In genomic region chr7:45832428-45832827, GRCm38 (mm10) we compare ENCODE assay signal across 8 mouse cellular contexts. TPM values are rescaled to one million over a fixed set of nuclear protein-coding genes. Genes with fewer than 3 reads are reported as not detected.
DNase-seq lines count a peak whose midpoint lies in the region; ATAC-seq and TF ChIP-seq lines count a peak whose summit lies in the region.

No protein-coding gene starts in this region.

- H3K4me2 ChIP-seq in heart, embryonic 15.5 days: peak overlapping the region; percentile 67
- peak overlapping the region; percentile 61 for H3K4me2 ChIP-seq in embryonic facial prominence, embryonic 13.5 days
- H3K4me2 ChIP-seq in hindbrain, postnatal 0 days (ENCODE audit: low read depth, low read length): peak overlapping the region; percentile 36; the same call in 1 of the 2 replicates
- peak overlapping the region; percentile 42 for H3K4me2 ChIP-seq in midbrain, embryonic 15.5 days

- H3K4me1 ChIP-seq in heart, embryonic 15.5 days (replicated peaks): peaks cover 27% of the 10 kb centered on the region
- peaks cover 26% of the 10 kb centered on the region for H3K4me1 ChIP-seq in embryonic facial prominence, embryonic 13.5 days
- 0 out of 2 replicates have a peak, but pooled peaks cover 4% of the 10 kb centered on the region for H3K4me1 ChIP-seq in hindbrain, postnatal 0 days (ENCODE audit: insufficient read depth, low read length)
- peaks cover 28% of the 10 kb centered on the region for H3K4me1 ChIP-seq in midbrain, embryonic 15.5 days

- H3K27ac ChIP-seq in heart, embryonic 15.5 days: no peak overlapping the region
- H3K27ac ChIP-seq in embryonic facial prominence, embryonic 13.5 days: no peak overlapping the region
- no peak overlapping the region; the same call in 1 of the 2 replicates for H3K27ac ChIP-seq in hindbrain, postnatal 0 days
- no peak overlapping the region for H3K27ac ChIP-seq in midbrain, embryonic 15.5 days

- intact Hi-C loops in heart, postnatal 36 days (cut with DNase I): no loop called here

- H3K27me3 ChIP-seq in heart, embryonic 15.5 days: peaks cover 55% of the 10 kb centered on the region
- peaks cover 63% of the 10 kb centered on the region for H3K27me3 ChIP-seq in embryonic facial prominence, embryonic 13.5 days
- peaks cover 21% of the 10 kb centered on the region for H3K27me3 ChIP-seq in hindbrain, postnatal 0 days (ENCODE audit: insufficient read depth, low read length)
- H3K27me3 ChIP-seq in midbrain, embryonic 15.5 days (replicated peaks): peaks cover 44% of the 10 kb centered on the region

- no peak overlapping the region for H3K9ac ChIP-seq in heart, embryonic 15.5 days
- H3K9ac ChIP-seq in embryonic facial prominence, embryonic 13.5 days: peak overlapping the region; percentile 67
- H3K9ac ChIP-seq in hindbrain, postnatal 0 days (replicated peaks; ENCODE audit: low read length): no peak overlapping the region
- H3K9ac ChIP-seq in midbrain, embryonic 15.5 days: no peak overlapping the region

- DNase-seq in heart, postnatal 36 days: no peak
- no peak for DNase-seq in hindbrain, postnatal 0 days (ENCODE audit: low spot score)
- DNase-seq in spleen, postnatal 36 days (ENCODE audit: low spot score in 2 of 2): no peak
- DNase-seq in cerebellum, postnatal 14 days: no peak

- H3K9me3 ChIP-seq in heart, embryonic 15.5 days (replicated peaks): no peaks in the 10 kb centered on the region
- no peaks in the 10 kb centered on the region for H3K9me3 ChIP-seq in embryonic facial prominence, embryonic 13.5 days
- no peaks in the 10 kb centered on the region for H3K9me3 ChIP-seq in hindbrain, postnatal 0 days (ENCODE audit: low read length)
- no peaks in the 10 kb centered on the region for H3K9me3 ChIP-seq in midbrain, embryonic 15.5 days

- 9% methylated on average over 30 of the region's 30 CpGs for WGBS in heart, embryonic 15.5 days
- 9% methylated on average over 30 of the region's 30 CpGs for WGBS in embryonic facial prominence, embryonic 13.5 days
- 16% methylated on average over 29 of the region's 30 CpGs for WGBS in hindbrain, postnatal 0 days
- WGBS in midbrain, embryonic 15.5 days: 12% methylated on average over 30 of the region's 30 CpGs

- H3K4me3 ChIP-seq in heart, embryonic 15.5 days: peak overlapping the region; percentile 41
- peak overlapping the region; percentile 46 for H3K4me3 ChIP-seq in embryonic facial prominence, embryonic 13.5 days
- peak overlapping the region; percentile 20; the same call in 1 of the 2 replicates for H3K4me3 ChIP-seq in hindbrain, postnatal 0 days (ENCODE audit: low read length)
- H3K4me3 ChIP-seq in midbrain, embryonic 15.5 days: peak overlapping the region; percentile 31

- H3K36me3 ChIP-seq in heart, embryonic 15.5 days: peaks cover 20% of the 10 kb centered on the region
- H3K36me3 ChIP-seq in embryonic facial prominence, embryonic 13.5 days: peaks cover 19% of the 10 kb centered on the region
- peaks cover 12% of the 10 kb centered on the region for H3K36me3 ChIP-seq in hindbrain, postnatal 0 days (ENCODE audit: insufficient read depth, low read length)
- peaks cover 7% of the 10 kb centered on the region; the same call in 1 of the 2 replicates for H3K36me3 ChIP-seq in midbrain, embryonic 15.5 days (replicated peaks)

- TF ChIP-seq CTCF in hindbrain, postnatal 0 days (IDR thresholded peaks at IDR 0.05; ENCODE audit: low read depth): no peak

- ATAC-seq in heart, embryonic 15.5 days (replicated peaks; ENCODE audit: insufficient number of reproducible peaks, insufficient read depth, low FRiP score, low read depth): no peak
- ATAC-seq in embryonic facial prominence, embryonic 13.5 days (ENCODE audit: insufficient number of reproducible peaks, insufficient read depth, low FRiP score, low TSS enrichment, low read depth): no peak
- ATAC-seq in hindbrain, postnatal 0 days: no peak
- ATAC-seq in midbrain, embryonic 15.5 days (replicated peaks): no peak
- ATAC-seq in CD4-positive, CD25-positive, alpha-beta regulatory T cell, adult 4 months: no peak

RNA-seq across cellular contexts. Expression of gene Grwd1, which starts 1.7 kb away (rescaled TPM):
- polyA plus RNA-seq in heart, embryonic 15.5 days (2015; fragmentation: Nextera tagmentation; extraction: Ambion mirVana): 29.1 and 38.8 TPM in 2 replicates
- total RNA-seq in heart, postnatal 36 days (2021): 10 to 100 TPM; 11.5 to 11.6 TPM
- polyA plus RNA-seq in embryonic facial prominence, embryonic 13.5 days (2015; fragmentation: Nextera tagmentation; extraction: Ambion mirVana): 62.7 and 74.0 TPM in 2 replicates
- 29.1 and 34.6 TPM in 2 replicates for total RNA-seq in hindbrain, postnatal 0 days (2014; rRNA removed)
- polyA plus RNA-seq in hindbrain, postnatal 0 days (2015; fragmentation: Nextera tagmentation; extraction: Ambion mirVana): 44.6 and 48.6 TPM in 2 replicates
- polyA plus RNA-seq in midbrain, embryonic 15.5 days (2015; fragmentation: Nextera tagmentation; extraction: Ambion mirVana): 40.5 and 44.2 TPM in 2 replicates
- 10 to 100 TPM; 26.2 to 36.3 TPM for polyA plus RNA-seq in CD4-positive, CD25-positive, alpha-beta regulatory T cell, adult 4 months (2017; shearing (Covaris generic))

RNA-seq across cellular contexts. Expression of gene Kcnj14, which starts 7.8 kb away (rescaled TPM):
- polyA plus RNA-seq in heart, embryonic 15.5 days (2015; fragmentation: Nextera tagmentation; extraction: Ambion mirVana): 0.37 and 0.44 TPM in 2 replicates
- under 1 TPM; 0.67 to 0.98 TPM for total RNA-seq in heart, postnatal 36 days (2021)
- polyA plus RNA-seq in embryonic facial prominence, embryonic 13.5 days (2015; fragmentation: Nextera tagmentation; extraction: Ambion mirVana): 2.2 TPM in 2 replicates
- 0.97 and 1.4 TPM in 2 replicates for total RNA-seq in hindbrain, postnatal 0 days (2014; rRNA removed)
- 0.89 and 1.2 TPM in 2 replicates for polyA plus RNA-seq in hindbrain, postnatal 0 days (2015; fragmentation: Nextera tagmentation; extraction: Ambion mirVana)
- 1.1 TPM in 2 replicates for polyA plus RNA-seq in midbrain, embryonic 15.5 days (2015; fragmentation: Nextera tagmentation; extraction: Ambion mirVana)
- not detected for polyA plus RNA-seq in CD4-positive, CD25-positive, alpha-beta regulatory T cell, adult 4 months (2017; shearing (Covaris generic))

RNA-seq across cellular contexts. Expression of gene Cyth2, which starts 18.0 kb away (rescaled TPM):
- polyA plus RNA-seq in heart, embryonic 15.5 days (2015; fragmentation: Nextera tagmentation; extraction: Ambion mirVana): 92.2 and 101 TPM in 2 replicates
- total RNA-seq in heart, postnatal 36 days (2021): 10 to 100 TPM; 67.2 to 73.0 TPM
- polyA plus RNA-seq in embryonic facial prominence, embryonic 13.5 days (2015; fragmentation: Nextera tagmentation; extraction: Ambion mirVana): 133 and 138 TPM in 2 replicates
- total RNA-seq in hindbrain, postnatal 0 days (2014; rRNA removed): 176 and 221 TPM in 2 replicates
- 209 and 216 TPM in 2 replicates for polyA plus RNA-seq in hindbrain, postnatal 0 days (2015; fragmentation: Nextera tagmentation; extraction: Ambion mirVana)
- polyA plus RNA-seq in midbrain, embryonic 15.5 days (2015; fragmentation: Nextera tagmentation; extraction: Ambion mirVana): 329 and 334 TPM in 2 replicates
- 10 to 100 TPM; 20.8 to 21.4 TPM for polyA plus RNA-seq in CD4-positive, CD25-positive, alpha-beta regulatory T cell, adult 4 months (2017; shearing (Covaris generic))

RNA-seq across cellular contexts. Expression of gene Kdelr1, which starts 40.1 kb away (rescaled TPM):
- 54.6 and 65.0 TPM in 2 replicates for polyA plus RNA-seq in heart, embryonic 15.5 days (2015; fragmentation: Nextera tagmentation; extraction: Ambion mirVana)
- total RNA-seq in heart, postnatal 36 days (2021): 100 to 1,000 TPM; 118 TPM
- 62.6 and 74.4 TPM in 2 replicates for polyA plus RNA-seq in embryonic facial prominence, embryonic 13.5 days (2015; fragmentation: Nextera tagmentation; extraction: Ambion mirVana)
- 161 and 196 TPM in 2 replicates for total RNA-seq in hindbrain, postnatal 0 days (2014; rRNA removed)
- 45.9 and 50.2 TPM in 2 replicates for polyA plus RNA-seq in hindbrain, postnatal 0 days (2015; fragmentation: Nextera tagmentation; extraction: Ambion mirVana)
- polyA plus RNA-seq in midbrain, embryonic 15.5 days (2015; fragmentation: Nextera tagmentation; extraction: Ambion mirVana): 53.0 and 54.9 TPM in 2 replicates
- 10 to 100 TPM; 21.2 to 27.0 TPM for polyA plus RNA-seq in CD4-positive, CD25-positive, alpha-beta regulatory T cell, adult 4 months (2017; shearing (Covaris generic))

RNA-seq across cellular contexts. Expression of gene Grin2d, which starts 45.8 kb away (rescaled TPM):
- 0.21 and 0.27 TPM in 2 replicates for polyA plus RNA-seq in heart, embryonic 15.5 days (2015; fragmentation: Nextera tagmentation; extraction: Ambion mirVana)
- total RNA-seq in heart, postnatal 36 days (2021): under 1 TPM; 0.38 to 0.44 TPM
- polyA plus RNA-seq in embryonic facial prominence, embryonic 13.5 days (2015; fragmentation: Nextera tagmentation; extraction: Ambion mirVana): 0.56 and 0.72 TPM in 2 replicates
- 37.8 and 44.9 TPM in 2 replicates for total RNA-seq in hindbrain, postnatal 0 days (2014; rRNA removed)
- polyA plus RNA-seq in hindbrain, postnatal 0 days (2015; fragmentation: Nextera tagmentation; extraction: Ambion mirVana): 4.1 and 4.4 TPM in 2 replicates
- polyA plus RNA-seq in midbrain, embryonic 15.5 days (2015; fragmentation: Nextera tagmentation; extraction: Ambion mirVana): 2.7 and 3.9 TPM in 2 replicates
- polyA plus RNA-seq in CD4-positive, CD25-positive, alpha-beta regulatory T cell, adult 4 months (2017; shearing (Covaris generic)): under 1 TPM in 1 of 2 experiments, not detected in 1; 0.23 TPM
